Mouse (Mus musculus): ENCODE data around the gene Olfr675. TPM values are rescaled to one million over a fixed set of nuclear protein-coding genes. Genes with fewer than 3 reads are reported as not detected.

The Olfr675 gene
- polyA plus RNA-seq (2014; fragmentation: Illumina TruSeq; extraction: RNeasy Lipid Tissue Mini Kit (QIAGEN cat#74804); ENCODE audit: low read depth, low replicate concordance) = not detected

DNA sequence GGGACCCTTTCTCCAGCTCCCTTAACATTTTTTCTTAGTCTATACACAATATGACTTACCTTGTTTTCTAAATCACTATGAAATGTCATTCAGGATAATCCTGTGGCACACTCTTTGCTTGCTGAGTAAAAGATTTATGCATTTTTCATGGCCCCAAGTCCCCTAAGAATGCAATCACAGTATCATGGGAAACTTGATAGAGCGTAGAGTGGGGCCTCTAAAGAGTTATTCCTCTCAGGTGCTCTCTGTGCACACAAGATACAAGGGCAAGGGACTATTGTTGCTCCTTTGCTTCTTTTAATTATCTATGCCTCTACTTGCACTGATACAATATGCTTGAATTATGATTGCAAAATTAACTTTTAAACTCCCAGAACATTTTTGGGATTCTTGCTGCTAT, at the start of gene Olfr675:
Gene Olfr675 (minus strand): TSS at position 101 of the 400 bp plus-strand sequence.

DNA sequence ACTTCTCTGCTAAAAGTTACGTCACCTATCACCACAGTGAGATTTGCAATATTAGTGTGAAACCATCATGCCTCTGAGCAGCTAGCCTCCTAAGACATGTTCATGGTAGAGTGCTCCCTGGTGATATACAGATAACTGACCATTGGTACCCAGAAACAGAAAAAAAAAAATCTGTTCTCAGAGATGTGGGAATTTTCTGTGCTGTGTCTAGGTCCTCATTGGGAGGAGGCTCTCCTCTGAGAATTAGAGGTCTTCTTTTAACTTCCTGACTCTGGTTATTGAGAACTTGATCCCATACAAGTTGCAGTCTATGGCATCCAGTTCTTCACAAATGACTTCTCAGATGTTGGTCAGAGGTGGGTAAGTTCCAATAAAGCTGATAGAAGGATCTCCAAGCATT, 35.9 kb upstream of the Olfr675 start, which contains the start of gene Olfr678:
Gene Olfr678 (plus strand): TSS at position 301 of the 400 bp plus-strand sequence.

DNA sequence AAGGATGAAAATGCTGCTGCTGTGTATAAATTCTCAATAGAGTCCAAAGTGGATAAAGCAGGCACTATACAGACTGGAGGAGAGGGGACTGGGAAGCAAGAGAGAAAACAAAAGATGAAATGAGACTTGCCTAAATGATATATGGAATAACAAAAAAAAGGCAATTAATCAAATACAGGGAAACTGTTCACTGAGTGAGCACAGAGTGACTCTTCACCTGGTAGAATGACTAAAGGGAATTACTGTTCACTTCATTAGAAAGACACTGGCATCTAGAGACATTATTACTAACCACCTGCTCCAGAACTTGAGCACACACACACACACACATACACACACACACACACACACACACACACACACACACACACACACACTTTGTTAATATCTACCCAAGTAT, 4.1 kb upstream of the Olfr675 start, which contains the start of gene Olfr676:
Gene Olfr676 (plus strand): TSS at position 301 of the 400 bp plus-strand sequence.

DNA sequence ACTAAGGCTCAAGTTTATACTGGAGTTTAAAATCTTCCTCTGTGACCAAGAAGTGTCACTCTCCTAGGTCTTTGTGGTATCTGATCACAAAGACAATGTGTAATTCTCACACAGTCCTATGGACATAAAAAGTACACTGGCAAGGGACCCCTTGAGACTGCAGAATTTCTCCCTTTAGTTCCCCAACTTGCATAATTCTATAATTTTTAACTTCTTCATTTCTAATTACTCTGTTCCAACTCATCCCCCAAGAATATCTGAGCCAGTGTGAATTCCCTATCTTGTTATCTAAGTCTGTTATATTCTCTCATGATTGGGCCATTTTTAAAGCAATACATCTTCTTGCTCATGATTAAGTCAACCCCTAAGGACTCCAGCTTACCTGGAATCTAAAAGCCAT, 26.3 kb downstream of the Olfr675 start, which contains the start of gene Olfr672:
Gene Olfr672 (minus strand): TSS at position 101 of the 400 bp plus-strand sequence.

DNA sequence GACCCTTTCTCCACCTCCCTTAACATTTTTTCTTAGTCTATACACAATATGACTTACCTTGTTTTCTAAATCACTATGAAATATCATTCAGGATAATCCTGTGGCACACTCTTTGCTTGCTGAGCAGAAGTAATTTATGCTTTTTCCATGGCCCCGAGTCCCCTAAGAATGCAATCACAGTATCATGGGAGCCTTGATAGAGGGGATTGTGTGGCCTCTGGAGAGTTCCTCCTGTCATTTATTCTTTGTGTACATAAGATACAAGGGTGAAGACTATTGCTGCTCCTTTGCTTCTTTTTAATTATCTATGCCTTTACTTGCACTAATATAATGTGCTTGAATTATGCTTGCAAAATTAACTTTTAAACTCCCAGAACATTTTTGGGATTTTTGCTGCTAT, 49.2 kb downstream of the Olfr675 start, which contains the start of gene Olfr671:
Gene Olfr671 (minus strand): TSS at position 101 of the 400 bp plus-strand sequence.

Other genes starting within 250 kb of the Olfr675 start
- gene Usp17lb, start 185.9 kb downstream of the Olfr675 start, polyA plus RNA-seq (2014; fragmentation: Illumina TruSeq; extraction: RNeasy Lipid Tissue Mini Kit (QIAGEN cat#74804); ENCODE audit: low read depth, low replicate concordance) = not detected
- not detected for gene Usp17la, start 171.5 kb downstream of the Olfr675 start, polyA plus RNA-seq (2014; fragmentation: Illumina TruSeq; extraction: RNeasy Lipid Tissue Mini Kit (QIAGEN cat#74804); ENCODE audit: low read depth, low replicate concordance)
- not detected for gene Olfr665, start 150.4 kb downstream of the Olfr675 start, polyA plus RNA-seq (2014; fragmentation: Illumina TruSeq; extraction: RNeasy Lipid Tissue Mini Kit (QIAGEN cat#74804); ENCODE audit: low read depth, low replicate concordance)
- not detected for gene Olfr666, start 132.5 kb downstream of the Olfr675 start, polyA plus RNA-seq (2014; fragmentation: Illumina TruSeq; extraction: RNeasy Lipid Tissue Mini Kit (QIAGEN cat#74804); ENCODE audit: low read depth, low replicate concordance)
- gene Olfr667, start 107.0 kb downstream of the Olfr675 start, polyA plus RNA-seq (2014; fragmentation: Illumina TruSeq; extraction: RNeasy Lipid Tissue Mini Kit (QIAGEN cat#74804); ENCODE audit: low read depth, low replicate concordance) = not detected
- gene Olfr668, start 100.4 kb downstream of the Olfr675 start, polyA plus RNA-seq (2014; fragmentation: Illumina TruSeq; extraction: RNeasy Lipid Tissue Mini Kit (QIAGEN cat#74804); ENCODE audit: low read depth, low replicate concordance) = not detected
- gene Olfr669, start 94.2 kb downstream of the Olfr675 start, polyA plus RNA-seq (2014; fragmentation: Illumina TruSeq; extraction: RNeasy Lipid Tissue Mini Kit (QIAGEN cat#74804); ENCODE audit: low read depth, low replicate concordance) = not detected
- not detected for gene Olfr670, start 65.8 kb downstream of the Olfr675 start, polyA plus RNA-seq (2014; fragmentation: Illumina TruSeq; extraction: RNeasy Lipid Tissue Mini Kit (QIAGEN cat#74804); ENCODE audit: low read depth, low replicate concordance)
- not detected for gene Olfr671, start 49.3 kb downstream of the Olfr675 start, polyA plus RNA-seq (2014; fragmentation: Illumina TruSeq; extraction: RNeasy Lipid Tissue Mini Kit (QIAGEN cat#74804); ENCODE audit: low read depth, low replicate concordance)
- gene Olfr672, start 26.4 kb downstream of the Olfr675 start, polyA plus RNA-seq (2014; fragmentation: Illumina TruSeq; extraction: RNeasy Lipid Tissue Mini Kit (QIAGEN cat#74804); ENCODE audit: low read depth, low replicate concordance) = not detected
- not detected for gene Olfr676, start 4.2 kb upstream of the Olfr675 start, polyA plus RNA-seq (2014; fragmentation: Illumina TruSeq; extraction: RNeasy Lipid Tissue Mini Kit (QIAGEN cat#74804); ENCODE audit: low read depth, low replicate concordance)
- not detected for gene Olfr677, start 22.9 kb upstream of the Olfr675 start, polyA plus RNA-seq (2014; fragmentation: Illumina TruSeq; extraction: RNeasy Lipid Tissue Mini Kit (QIAGEN cat#74804); ENCODE audit: low read depth, low replicate concordance)
- gene Olfr678, start 36.0 kb upstream of the Olfr675 start, polyA plus RNA-seq (2014; fragmentation: Illumina TruSeq; extraction: RNeasy Lipid Tissue Mini Kit (QIAGEN cat#74804); ENCODE audit: low read depth, low replicate concordance) = not detected
- not detected for gene Olfr679, start 52.7 kb upstream of the Olfr675 start, polyA plus RNA-seq (2014; fragmentation: Illumina TruSeq; extraction: RNeasy Lipid Tissue Mini Kit (QIAGEN cat#74804); ENCODE audit: low read depth, low replicate concordance)
- gene Olfr680-ps1, start 64.4 kb upstream of the Olfr675 start, polyA plus RNA-seq (2014; fragmentation: Illumina TruSeq; extraction: RNeasy Lipid Tissue Mini Kit (QIAGEN cat#74804); ENCODE audit: low read depth, low replicate concordance) = not detected
- gene Olfr681, start 88.4 kb upstream of the Olfr675 start, polyA plus RNA-seq (2014; fragmentation: Illumina TruSeq; extraction: RNeasy Lipid Tissue Mini Kit (QIAGEN cat#74804); ENCODE audit: low read depth, low replicate concordance) = not detected
- not detected for gene Olfr683, start 118.6 kb upstream of the Olfr675 start, polyA plus RNA-seq (2014; fragmentation: Illumina TruSeq; extraction: RNeasy Lipid Tissue Mini Kit (QIAGEN cat#74804); ENCODE audit: low read depth, low replicate concordance)
- not detected for gene Olfr684, start 135.2 kb upstream of the Olfr675 start, polyA plus RNA-seq (2014; fragmentation: Illumina TruSeq; extraction: RNeasy Lipid Tissue Mini Kit (QIAGEN cat#74804); ENCODE audit: low read depth, low replicate concordance)
- not detected for gene Olfr685, start 157.6 kb upstream of the Olfr675 start, polyA plus RNA-seq (2014; fragmentation: Illumina TruSeq; extraction: RNeasy Lipid Tissue Mini Kit (QIAGEN cat#74804); ENCODE audit: low read depth, low replicate concordance)
- not detected for gene Olfr686, start 179.0 kb upstream of the Olfr675 start, polyA plus RNA-seq (2014; fragmentation: Illumina TruSeq; extraction: RNeasy Lipid Tissue Mini Kit (QIAGEN cat#74804); ENCODE audit: low read depth, low replicate concordance)